Mouse (Mus musculus) heart, adult 2 months (tissue): ENCODE results near the gene Vti1a. TPM values are rescaled to one million over a fixed set of nuclear protein-coding genes. Genes with fewer than 3 reads are reported as not detected.

Experiments used
- DNase-seq, 2 experiments: peaks; one replicate each; pipeline ENCODE4 v3.0.0; 2021
- H3K27ac ChIP-seq: fragments of 200-600 bp; 2 replicates; pipeline ENCODE4 v1.8.1; 2022
- H3K27me3 ChIP-seq: fragments of 200-500 bp; 2 replicates; pipeline ENCODE4 v1.6.1; 2012; ENCODE audit warnings: mild to moderate bottlenecking, low read length, inconsistent platforms, mixed read lengths; ENCODE audit not compliant: control insufficient read depth, insufficient read depth
- H3K36me3 ChIP-seq: fragments of 200-500 bp; 2 replicates; pipeline ENCODE4 v1.6.1; 2012; ENCODE audit warnings: low read length, inconsistent platforms; ENCODE audit not compliant: control insufficient read depth, insufficient read depth
- H3K4me1 ChIP-seq: fragments of 200-500 bp; 2 replicates; pipeline ENCODE4 v1.6.1; 2011; ENCODE audit warnings: low read length; ENCODE audit not compliant: control insufficient read depth, insufficient read depth
- H3K4me3 ChIP-seq: fragments of 200-600 bp; 2 replicates; pipeline ENCODE4 v1.8.1; 2022
- H3K79me2 ChIP-seq: fragments of 200-500 bp; replicated peaks from 2 replicates; pipeline ENCODE4 v1.6.1; 2012; ENCODE audit warnings: mild to moderate bottlenecking, inconsistent platforms, low read length, moderate library complexity, mixed read lengths; ENCODE audit not compliant: control insufficient read depth, insufficient read depth
- H3K9ac ChIP-seq: fragments of 200-500 bp; 2 replicates; pipeline ENCODE4 v1.6.1; 2012; ENCODE audit warnings: low read depth, mild to moderate bottlenecking, control low read depth, inconsistent platforms, low read length, mixed read lengths
- CTCF ChIP-seq: fragments of 200-600 bp; IDR thresholded peaks from 2 replicates; pipeline ENCODE4 v1.8.1; 2022; ENCODE audit warnings: antibody characterized with exemption, mild to moderate bottlenecking, moderate library complexity
- EP300 ChIP-seq: fragments of 200-500 bp; IDR thresholded peaks from 2 replicates; pipeline ENCODE4 v1.6.1; 2011; ENCODE audit warnings: low read depth, low read length, control low read depth; ENCODE audit not compliant: insufficient read depth
- POLR2A ChIP-seq: fragments of 200-500 bp; IDR thresholded peaks from 2 replicates; pipeline ENCODE4 v1.6.1; 2011; ENCODE audit warnings: mild to moderate bottlenecking, low read depth, low read length, control low read depth; ENCODE audit not compliant: insufficient read depth
- WGBS: fragments of 180-500 bp; shearing (Covaris S2); methylation state at CpG from one replicate; pipeline ENCODE4 v1.1.7; 2018; 5-methylcytosine and 5-hydroxymethylcytosine counted together
- intact Hi-C: fragments of 180-260 bp; cut with DNase I; formaldehyde crosslinking; loops from one replicate; pipeline ENCODE4 v1.15.1; 2025
- polyA plus RNA-seq: library from polyadenylated mRNA; depleted of rRNA; stranded (reverse); fragments of >200 nt; gene quantifications from 2 replicates; pipeline ENCODE4 v1.2.3, GENCODE M21; 2012
- total RNA-seq, 2 experiments: library from RNA; stranded (reverse); gene quantifications; 2 replicates each; pipeline ENCODE4 v1.2.3; 2021

Vti1a gene
- total and polyA plus RNA-seq, 3 experiments = 6.2 to 16.3 (median 15.6) TPM

GRCm38 (mm10) chr19:55563148-55563651 is 247.1 kb downstream of the Vti1a start:
- Histone ChIP-seq H3K4me3 (no peak overlapping the region), H3K79me2 (no peaks in the 10 kb centered on the region), H3K4me1 (peaks cover 9% of the 10 kb centered on the region), H3K27ac (peak overlapping the region; percentile 33; the same call in 1 of the 2 replicates), H3K27me3 (no peaks in the 10 kb centered on the region), H3K9ac (no peak overlapping the region), H3K36me3 (no peaks in the 10 kb centered on the region)
- TF ChIP-seq EP300 (peak; percentile 76), CTCF (no peak)
- intact Hi-C loops = loop anchor here (5.0 kb wide), 1 partner anchor 189 kb away; no protein-coding TSS in a partner anchor
- peak; percentile 62 to 70 for DNase-seq
- WGBS = 23% methylated on average over 15 of the region's 15 CpGs

DNA sequence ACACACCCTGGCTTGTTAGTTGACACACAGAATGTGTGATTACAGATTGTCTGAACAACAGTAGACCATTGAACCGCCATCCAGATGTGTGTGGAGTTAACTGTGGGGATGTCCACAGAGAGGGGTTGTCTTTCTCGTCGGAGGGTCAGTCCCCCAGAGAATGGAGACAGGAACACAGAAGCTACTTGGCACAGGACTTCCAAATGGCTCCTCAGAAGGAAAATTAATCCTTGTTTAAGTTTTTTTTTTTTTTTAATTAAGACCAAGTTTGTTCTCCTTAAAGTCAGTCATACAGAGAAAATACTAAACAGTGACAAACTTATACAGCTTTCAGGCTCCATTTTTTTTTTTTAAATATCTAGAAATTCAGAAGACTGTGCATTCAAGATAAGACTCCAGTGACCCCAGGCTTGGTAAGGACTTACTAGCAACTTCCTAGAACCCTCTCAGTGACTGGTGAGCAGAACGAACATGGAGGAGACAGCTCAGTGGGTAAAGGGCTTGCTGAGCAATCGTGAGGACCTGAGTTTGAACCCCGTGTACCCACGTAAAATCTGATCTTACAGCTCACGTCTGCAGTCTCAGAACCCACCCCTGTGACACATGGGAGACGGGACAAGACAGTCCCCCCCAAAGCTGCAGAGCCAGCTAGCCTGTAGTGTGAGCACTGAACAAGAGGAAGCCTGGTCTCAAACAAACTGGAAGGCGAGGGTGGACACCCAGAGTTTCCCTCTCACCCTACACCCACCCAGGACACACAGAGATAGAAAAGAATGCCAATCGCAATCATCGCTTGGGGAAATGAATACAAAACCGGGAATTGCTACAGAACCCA is 248.2 kb downstream of the Vti1a start:
- Histone ChIP-seq H3K9ac (no peak overlapping the region), H3K4me3 (no peak overlapping the region), H3K36me3 (no peaks in the 10 kb centered on the region), H3K27me3 (no peaks in the 10 kb centered on the region), H3K27ac (no peak overlapping the region), H3K4me1 (peaks cover 11% of the 10 kb centered on the region), H3K79me2 (no peaks in the 10 kb centered on the region)
- no peak for DNase-seq
- intact Hi-C loops = loop anchor here (5.0 kb wide), 1 partner anchor 188 kb away; no protein-coding TSS in a partner anchor
- TF ChIP-seq EP300 (no peak), POLR2A (no peak), CTCF (no peak)
- 89% methylated on average over 13 of the region's 13 CpGs for WGBS

- Histone ChIP-seq H3K27me3 (no peaks in the 10 kb centered on the region), H3K27ac (no peak overlapping the region), H3K36me3 (no peaks in the 10 kb centered on the region), H3K4me1 (peaks cover 14% of the 10 kb centered on the region), H3K9ac (no peak overlapping the region), H3K79me2 (no peaks in the 10 kb centered on the region), H3K4me3 (no peak overlapping the region)
- intact Hi-C loops = loop anchor here (5.0 kb wide), 1 partner anchor 77 kb away; no protein-coding TSS in a partner anchor
- no peak for TF ChIP-seq EP300
- no peak for DNase-seq
- 93% methylated on average over 11 of the region's 11 CpGs for WGBS
Observed at GRCm38 (mm10) chr19:55565111-55565510, 249.0 kb downstream of the Vti1a start.

GRCm38 (mm10) chr19:55565523-55566369 is 249.7 kb downstream of the Vti1a start:
- WGBS = 57% methylated on average over 6 of the region's 6 CpGs
- intact Hi-C loops = loop anchor here (5.0 kb wide), 1 partner anchor 77 kb away; no protein-coding TSS in a partner anchor
- Histone ChIP-seq H3K9ac (no peak overlapping the region), H3K4me1 (peaks cover 19% of the 10 kb centered on the region), H3K27ac (no peak overlapping the region), H3K4me3 (no peak overlapping the region), H3K79me2 (no peaks in the 10 kb centered on the region), H3K27me3 (no peaks in the 10 kb centered on the region), H3K36me3 (no peaks in the 10 kb centered on the region)
- TF ChIP-seq EP300 = no peak
- no peak for TF ChIP-seq CTCF
- no peak for TF ChIP-seq POLR2A
- no peak for DNase-seq

- TF ChIP-seq EP300 = no peak
- TF ChIP-seq POLR2A = no peak
- no peak for TF ChIP-seq CTCF
- H3K4me1 ChIP-seq = peaks cover 10% of the 10 kb centered on the region
- no peaks in the 10 kb centered on the region for H3K27me3 ChIP-seq
- no peak for DNase-seq
- intact Hi-C loops = loop anchor here (5.0 kb wide), 1 partner anchor 73 kb away; no protein-coding TSS in a partner anchor
- H3K4me3 ChIP-seq = no peak overlapping the region
- 39% methylated on average over 7 of the region's 7 CpGs for WGBS
- H3K36me3 ChIP-seq = no peaks in the 10 kb centered on the region
- no peak overlapping the region for H3K27ac ChIP-seq
- H3K79me2 ChIP-seq = no peaks in the 10 kb centered on the region
- no peak overlapping the region for H3K9ac ChIP-seq
Observed at GRCm38 (mm10) chr19:55569114-55569513, 253.0 kb downstream of the Vti1a start.
